Mouse (Mus musculus): Measurements from ENCODE around the gene Mdfic. TPM values are rescaled to one million over a fixed set of nuclear protein-coding genes. Genes with fewer than 3 reads are reported as not detected.
A peak's percentile ranks its signal among the peaks of the same experiment; 100 is the strongest.
"Not testable (repeated sequence)": the region's sequence is repeated elsewhere in the genome, so short reads cannot be mapped to it uniquely, and the experiment has no call there.

Mdfic gene
- polyA plus RNA-seq, 1 experiment = 5.4 TPM

- H3K4me1 ChIP-seq (ENCODE audit: control insufficient read depth, insufficient read depth, low read length) = no peaks in the 10 kb centered on the region
- H3K9ac ChIP-seq (ENCODE audit: low read depth, poor library complexity, severe bottlenecking) = no peak overlapping the region
- H3K27me3 ChIP-seq (ENCODE audit: control insufficient read depth, insufficient read depth, low read length, poor library complexity, severe bottlenecking) = no peaks in the 10 kb centered on the region; the same call in 1 of the 2 replicates
- H3K9me3 ChIP-seq (replicated peaks; ENCODE audit: control insufficient read depth, insufficient read depth, low read length, poor library complexity, severe bottlenecking) = no peaks in the 10 kb centered on the region
- H3K4me3 ChIP-seq (ENCODE audit: low read depth, low read length) = no peak overlapping the region
- H3K36me3 ChIP-seq (ENCODE audit: control insufficient read depth, insufficient read depth, low read length, poor library complexity, severe bottlenecking) = no peaks in the 10 kb centered on the region
- no peak overlapping the region for H3K27ac ChIP-seq (ENCODE audit: insufficient read depth, low read length)
- TF ChIP-seq CTCF (IDR thresholded peaks at IDR 0.05; ENCODE audit: low read depth, low read length) (no peak), EP300 (IDR thresholded peaks at IDR 0.05; ENCODE audit: insufficient read depth, low read depth, low read length) (no peak), POLR2A (IDR thresholded peaks at IDR 0.05; ENCODE audit: insufficient read depth, low read length) (no peak)
Measured at GRCm38 (mm10) chr6:15714996-15715844, 5.2 kb upstream of the Mdfic start.

DNA sequence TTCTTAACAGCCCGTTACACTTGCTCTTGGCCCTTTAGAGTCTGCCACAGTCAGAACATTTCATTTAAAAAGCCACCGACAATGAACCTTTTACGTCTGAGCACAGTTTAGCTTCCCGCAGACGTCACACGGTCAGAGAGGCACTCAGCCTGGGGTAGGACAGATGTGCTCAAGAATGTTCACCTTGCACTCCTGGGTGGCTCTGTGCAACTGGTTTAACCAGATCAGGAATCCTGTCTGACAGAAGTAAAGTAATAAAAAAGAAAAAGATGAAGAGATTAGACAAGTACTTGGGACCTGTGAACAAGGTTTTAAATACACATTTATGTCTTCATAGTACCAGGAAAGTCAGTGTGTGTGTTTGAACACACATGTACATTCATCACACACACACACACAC lies 542 bp upstream of the Mdfic start:
- Histone ChIP-seq H3K4me3 (ENCODE audit: low read depth, low read length) (no peak overlapping the region), H3K4me1 (ENCODE audit: control insufficient read depth, insufficient read depth, low read length) (no peaks in the 10 kb centered on the region), H3K9me3 (replicated peaks; ENCODE audit: control insufficient read depth, insufficient read depth, low read length, poor library complexity, severe bottlenecking) (no peaks in the 10 kb centered on the region), H3K9ac (ENCODE audit: low read depth, poor library complexity, severe bottlenecking) (no peak overlapping the region), H3K36me3 (ENCODE audit: control insufficient read depth, insufficient read depth, low read length, poor library complexity, severe bottlenecking) (no peaks in the 10 kb centered on the region), H3K27me3 (ENCODE audit: control insufficient read depth, insufficient read depth, low read length, poor library complexity, severe bottlenecking) (no peaks in the 10 kb centered on the region; the same call in 1 of the 2 replicates), H3K27ac (ENCODE audit: insufficient read depth, low read length) (no peak overlapping the region)
- no peak for TF ChIP-seq EP300 (IDR thresholded peaks at IDR 0.05; ENCODE audit: insufficient read depth, low read depth, low read length)
- no peak for TF ChIP-seq POLR2A (IDR thresholded peaks at IDR 0.05; ENCODE audit: insufficient read depth, low read length)
- TF ChIP-seq CTCF (IDR thresholded peaks at IDR 0.05; ENCODE audit: low read depth, low read length) = no peak

DNA sequence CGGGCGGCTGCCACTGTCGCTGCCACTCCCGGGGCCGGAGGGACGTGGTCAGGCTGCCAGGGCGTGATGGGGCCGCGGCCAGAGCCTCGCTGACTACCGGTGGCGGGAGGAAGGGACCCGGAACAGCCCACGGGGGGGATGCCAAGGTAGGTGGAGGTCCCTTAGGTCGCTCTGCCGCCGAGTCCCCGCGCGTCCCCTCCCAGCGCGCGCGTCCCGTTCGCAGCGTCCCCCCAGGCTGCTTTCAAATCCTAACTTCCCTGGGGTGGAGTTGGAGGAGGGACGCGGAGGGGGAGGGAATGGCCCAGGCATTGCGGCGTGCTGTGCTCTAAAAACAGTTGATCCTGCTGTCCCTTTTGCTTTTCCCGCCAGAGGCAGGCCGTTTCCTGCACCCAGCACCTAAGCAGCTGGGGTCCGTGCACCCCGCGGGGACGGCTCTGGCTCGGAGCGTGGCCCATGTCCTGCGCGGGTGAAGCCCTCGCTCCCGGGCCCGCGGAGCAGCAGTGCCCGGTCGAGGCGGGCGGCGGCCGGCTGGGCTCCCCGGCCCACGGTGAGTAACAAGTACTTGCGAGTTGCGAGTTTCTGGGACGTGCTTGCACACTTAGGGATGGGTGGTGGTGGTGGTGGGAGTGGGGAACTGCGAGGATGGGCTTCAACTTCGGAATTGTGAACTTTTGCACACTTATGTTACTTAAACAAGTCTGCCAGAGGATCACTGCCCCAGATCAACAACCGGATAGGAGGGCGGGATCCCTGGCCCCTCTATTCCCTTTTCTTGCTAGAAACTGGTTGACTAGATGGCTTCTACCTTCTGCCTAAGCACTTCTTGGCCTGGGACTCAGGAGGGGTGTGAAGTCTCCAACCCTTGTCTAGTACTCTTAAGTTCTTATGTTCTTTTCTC lies 606 bp downstream of the Mdfic start:
- TF ChIP-seq POLR2A (IDR thresholded peaks at IDR 0.05; ENCODE audit: insufficient read depth, low read length) (no peak), CTCF (IDR thresholded peaks at IDR 0.05; ENCODE audit: low read depth, low read length) (no peak), EP300 (IDR thresholded peaks at IDR 0.05; ENCODE audit: insufficient read depth, low read depth, low read length) (no peak)

GRCm38 (mm10) chr6:15721716-15722031 lies 1.2 kb downstream of the Mdfic start:
- no peaks in the 10 kb centered on the region for H3K9me3 ChIP-seq (replicated peaks; ENCODE audit: control insufficient read depth, insufficient read depth, low read length, poor library complexity, severe bottlenecking)
- H3K27ac ChIP-seq (ENCODE audit: insufficient read depth, low read length) = no peak overlapping the region
- H3K9ac ChIP-seq (ENCODE audit: low read depth, poor library complexity, severe bottlenecking) = no peak overlapping the region

More for the DNA sequence above, 606 bp downstream of the Mdfic start:
- Histone ChIP-seq H3K4me3 (ENCODE audit: low read depth, low read length) (peak overlapping the region; percentile 65), H3K36me3 (ENCODE audit: control insufficient read depth, insufficient read depth, low read length, poor library complexity, severe bottlenecking) (no peaks in the 10 kb centered on the region), H3K27me3 (ENCODE audit: control insufficient read depth, insufficient read depth, low read length, poor library complexity, severe bottlenecking) (no peaks in the 10 kb centered on the region; the same call in 1 of the 2 replicates), H3K9ac (ENCODE audit: low read depth, poor library complexity, severe bottlenecking) (peak overlapping the region; percentile 73), H3K9me3 (replicated peaks; ENCODE audit: control insufficient read depth, insufficient read depth, low read length, poor library complexity, severe bottlenecking) (no peaks in the 10 kb centered on the region), H3K4me1 (ENCODE audit: control insufficient read depth, insufficient read depth, low read length) (no peaks in the 10 kb centered on the region), H3K27ac (ENCODE audit: insufficient read depth, low read length) (no peak overlapping the region)

DNA sequence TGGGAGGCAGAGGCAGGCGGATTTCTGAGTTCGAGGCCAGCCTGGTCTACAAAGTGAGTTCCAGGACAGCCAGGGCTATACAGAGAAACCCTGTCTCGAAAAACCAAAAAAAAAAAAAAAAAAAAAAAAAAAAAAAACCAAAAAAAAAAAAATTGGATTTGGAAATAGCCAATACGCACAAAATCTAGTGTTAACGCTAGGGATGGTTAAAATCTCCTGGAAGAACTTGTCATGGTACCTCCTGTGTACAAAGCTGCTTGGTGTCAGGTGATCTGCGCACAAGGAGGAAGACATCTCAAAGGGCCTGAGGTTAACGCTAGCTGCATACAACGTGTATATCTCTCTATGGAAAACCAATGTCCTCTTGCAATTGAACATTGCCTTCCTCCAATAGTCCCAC lies 2.2 kb downstream of the Mdfic start:
- not testable (repeated sequence) for H3K27ac ChIP-seq (ENCODE audit: insufficient read depth, low read length); H3K4me1 ChIP-seq (ENCODE audit: control insufficient read depth, insufficient read depth, low read length); H3K4me3 ChIP-seq (ENCODE audit: low read depth, low read length); H3K27me3 ChIP-seq (ENCODE audit: control insufficient read depth, insufficient read depth, low read length, poor library complexity, severe bottlenecking); H3K9ac ChIP-seq (ENCODE audit: low read depth, poor library complexity, severe bottlenecking); H3K36me3 ChIP-seq (ENCODE audit: control insufficient read depth, insufficient read depth, low read length, poor library complexity, severe bottlenecking); H3K9me3 ChIP-seq (replicated peaks; ENCODE audit: control insufficient read depth, insufficient read depth, low read length, poor library complexity, severe bottlenecking)

More at GRCm38 (mm10) chr6:15721716-15722031, 1.2 kb downstream of the Mdfic start:
- no peak for TF ChIP-seq EP300 (IDR thresholded peaks at IDR 0.05; ENCODE audit: insufficient read depth, low read depth, low read length)
- no peak for TF ChIP-seq POLR2A (IDR thresholded peaks at IDR 0.05; ENCODE audit: insufficient read depth, low read length)
- no peak for TF ChIP-seq CTCF (IDR thresholded peaks at IDR 0.05; ENCODE audit: low read depth, low read length)
- H3K36me3 ChIP-seq (ENCODE audit: control insufficient read depth, insufficient read depth, low read length, poor library complexity, severe bottlenecking) = no peaks in the 10 kb centered on the region
- 0 out of 2 replicates have a peak overlapping the region, but pooled peaks have one; percentile 65 for H3K4me3 ChIP-seq (ENCODE audit: low read depth, low read length)
- H3K27me3 ChIP-seq (ENCODE audit: control insufficient read depth, insufficient read depth, low read length, poor library complexity, severe bottlenecking) = no peaks in the 10 kb centered on the region; the same call in 1 of the 2 replicates
- no peaks in the 10 kb centered on the region for H3K4me1 ChIP-seq (ENCODE audit: control insufficient read depth, insufficient read depth, low read length)

DNA sequence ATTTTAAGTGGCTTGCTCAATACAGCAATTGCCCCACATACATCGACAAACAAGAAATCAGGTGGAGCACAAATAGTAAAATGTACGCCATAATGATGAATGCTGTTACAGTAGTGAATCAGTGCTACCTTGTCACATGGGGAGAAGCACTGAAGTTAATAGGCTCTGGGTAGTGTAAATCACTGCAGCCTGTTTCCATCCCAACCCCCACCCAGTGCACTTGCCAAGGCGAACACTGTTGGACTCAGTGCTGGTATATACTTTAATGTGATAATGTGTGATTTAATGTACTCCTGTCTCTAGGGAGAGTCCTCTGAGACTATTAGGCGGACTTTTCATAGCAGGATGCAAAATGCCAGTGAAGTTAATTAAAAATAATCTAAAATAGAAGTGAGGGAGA lies 3.8 kb downstream of the Mdfic start:
- H3K4me1 ChIP-seq (ENCODE audit: control insufficient read depth, insufficient read depth, low read length) = no peaks in the 10 kb centered on the region
- no peak overlapping the region for H3K9ac ChIP-seq (ENCODE audit: low read depth, poor library complexity, severe bottlenecking)
- no peak overlapping the region for H3K4me3 ChIP-seq (ENCODE audit: low read depth, low read length)
- H3K9me3 ChIP-seq (replicated peaks; ENCODE audit: control insufficient read depth, insufficient read depth, low read length, poor library complexity, severe bottlenecking) = no peaks in the 10 kb centered on the region
- H3K36me3 ChIP-seq (ENCODE audit: control insufficient read depth, insufficient read depth, low read length, poor library complexity, severe bottlenecking) = no peaks in the 10 kb centered on the region
- no peak overlapping the region for H3K27ac ChIP-seq (ENCODE audit: insufficient read depth, low read length)
- no peak for TF ChIP-seq CTCF (IDR thresholded peaks at IDR 0.05; ENCODE audit: low read depth, low read length)
- no peak for TF ChIP-seq POLR2A (IDR thresholded peaks at IDR 0.05; ENCODE audit: insufficient read depth, low read length)
- no peak for TF ChIP-seq EP300 (IDR thresholded peaks at IDR 0.05; ENCODE audit: insufficient read depth, low read depth, low read length)
- no peaks in the 10 kb centered on the region for H3K27me3 ChIP-seq (ENCODE audit: control insufficient read depth, insufficient read depth, low read length, poor library complexity, severe bottlenecking)

Measured in ES-Bruce4 (cell line).